Mouse (Mus musculus) ES-Bruce4 (cell line): ENCODE measurements around the gene Gp1bb.

Source experiments
- CTCF ChIP-seq: IDR thresholded peaks from one replicate; pipeline ENCODE4 v1.8.1; 2011; ENCODE audit warnings: low read depth, low read length
- EP300 ChIP-seq: IDR thresholded peaks from 2 replicates; pipeline ENCODE4 v1.6.1; 2011; ENCODE audit warnings: low read depth, low read length; ENCODE audit not compliant: insufficient read depth
- POLR2A ChIP-seq: IDR thresholded peaks from one replicate; pipeline ENCODE4 v1.8.1; 2011; ENCODE audit warnings: low read length; ENCODE audit not compliant: insufficient read depth

DNA sequence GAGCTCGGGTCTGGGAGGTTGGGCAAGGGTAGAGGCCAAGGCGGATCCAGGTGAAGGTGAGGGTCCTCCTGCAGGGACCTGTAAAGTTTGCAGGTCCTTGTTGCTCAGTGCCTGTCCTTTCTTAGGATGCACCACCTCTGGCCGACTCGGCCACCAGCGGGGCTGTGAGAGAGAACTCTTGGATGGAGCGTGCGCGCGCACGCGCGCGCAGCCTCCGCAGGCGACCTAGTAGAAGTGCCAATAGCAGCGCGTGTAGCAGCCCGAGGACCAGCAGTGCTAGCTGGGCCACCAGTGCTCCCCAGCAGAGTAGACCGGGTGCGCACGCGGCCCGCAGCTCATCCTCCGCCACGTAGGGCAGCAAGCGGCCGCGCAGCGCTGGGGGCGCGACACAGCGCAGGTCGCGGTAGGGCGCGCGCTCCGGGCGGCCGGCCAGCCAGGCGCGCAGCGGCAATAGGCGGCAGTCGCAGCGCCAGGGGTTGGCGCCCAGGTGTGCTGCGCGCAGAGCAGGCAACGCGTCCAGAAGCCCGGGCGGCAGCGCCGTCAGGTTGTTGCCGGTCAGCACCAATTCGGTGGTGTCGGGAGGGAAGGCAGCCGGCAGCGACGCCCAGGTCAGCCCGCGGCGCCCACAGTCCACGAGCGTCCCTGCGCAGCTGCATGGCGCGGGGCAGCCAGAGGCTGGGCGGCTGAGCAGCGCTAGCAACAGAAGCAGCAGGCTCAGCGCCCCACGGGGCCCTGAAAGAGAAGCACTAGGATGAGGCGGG is 1.4 kb downstream of the Gp1bb start:
- TF ChIP-seq CTCF, result no peak
- TF ChIP-seq POLR2A, result no peak
- no peak for TF ChIP-seq EP300
